Mouse (Mus musculus) embryonic facial prominence, embryonic 13.5 days (tissue): ENCODE measurements around the gene C130050O18Rik. TPM values are rescaled to one million over a fixed set of nuclear protein-coding genes. Genes with fewer than 3 reads are reported as not detected.
"Not testable (repeated sequence)": the region's sequence is repeated elsewhere in the genome, so short reads cannot be mapped to it uniquely, and the experiment has no call there.

Source experiments
- ATAC-seq: fragments of 200-750 bp; cut with Nextera tagmentation; 2 replicates; pipeline ENCODE4 v1.8.0; 2017; ENCODE audit warnings: low read depth; ENCODE audit not compliant: insufficient number of reproducible peaks, insufficient read depth, low FRiP score, low TSS enrichment
- H3K27ac ChIP-seq: fragments of 300-500 bp; sonication (generic); 2 replicates; pipeline ENCODE4 v1.5.1; 2015; ENCODE audit warnings: moderate library complexity, mild to moderate bottlenecking, inconsistent platforms
- H3K27me3 ChIP-seq: fragments of 300-500 bp; sonication (generic); 2 replicates; pipeline ENCODE4 v1.6.1; 2015; ENCODE audit warnings: mild to moderate bottlenecking, inconsistent platforms
- H3K36me3 ChIP-seq: fragments of 300-500 bp; sonication (generic); 2 replicates; pipeline ENCODE4 v1.6.1; 2015; ENCODE audit warnings: mild to moderate bottlenecking, inconsistent platforms
- H3K4me1 ChIP-seq: fragments of 300-500 bp; sonication (generic); 2 replicates; pipeline ENCODE4 v1.6.1; 2015; ENCODE audit warnings: inconsistent platforms
- H3K4me2 ChIP-seq: fragments of 300-500 bp; sonication (generic); 2 replicates; pipeline ENCODE4 v1.6.1; 2015; ENCODE audit warnings: moderate library complexity, mild to moderate bottlenecking, inconsistent platforms
- H3K4me3 ChIP-seq: fragments of 300-500 bp; sonication (generic); 2 replicates; pipeline ENCODE4 v1.5.1; 2015; ENCODE audit warnings: mild to moderate bottlenecking, inconsistent platforms
- H3K9ac ChIP-seq: fragments of 300-500 bp; sonication (generic); 2 replicates; pipeline ENCODE4 v1.6.1; 2015; ENCODE audit warnings: mild to moderate bottlenecking, inconsistent platforms
- H3K9me3 ChIP-seq: fragments of 300-500 bp; sonication (generic); 2 replicates; pipeline ENCODE4 v1.6.1; 2016; ENCODE audit warnings: inconsistent platforms
- WGBS: fragments of 180-500 bp; shearing (Covaris S2); methylation state at CpG from one replicate; pipeline ENCODE4 v1.1.7; 2015; ENCODE audit warnings: mixed read lengths; 5-methylcytosine and 5-hydroxymethylcytosine counted together
- polyA plus RNA-seq: library from polyadenylated mRNA; unstranded; fragments of >200 nt; fragmentation: Nextera tagmentation; extraction: Ambion mirVana; gene quantifications from 2 replicates; pipeline ENCODE4 v1.2.1, GENCODE M21; 2015

Gene C130050O18Rik
- polyA plus RNA-seq, 1 experiment from 2014 or later = 3.1 TPM

- Histone ChIP-seq H3K4me3 (no peak overlapping the region), H3K27ac (0 out of 2 replicates have a peak overlapping the region, but pooled peaks have one; percentile 53), H3K36me3 (no peaks in the 10 kb centered on the region), H3K9ac (peak overlapping the region; percentile 22), H3K4me1 (peaks cover 49% of the 10 kb centered on the region), H3K9me3 (no peaks in the 10 kb centered on the region), H3K27me3 (no peaks in the 10 kb centered on the region), H3K4me2 (no peak overlapping the region)
- ATAC-seq = no peak
- WGBS = 77% methylated on average over 18 of the region's 18 CpGs
Observed at GRCm38 (mm10) chr5:139381586-139382513, 23.2 kb upstream of the C130050O18Rik start.

DNA sequence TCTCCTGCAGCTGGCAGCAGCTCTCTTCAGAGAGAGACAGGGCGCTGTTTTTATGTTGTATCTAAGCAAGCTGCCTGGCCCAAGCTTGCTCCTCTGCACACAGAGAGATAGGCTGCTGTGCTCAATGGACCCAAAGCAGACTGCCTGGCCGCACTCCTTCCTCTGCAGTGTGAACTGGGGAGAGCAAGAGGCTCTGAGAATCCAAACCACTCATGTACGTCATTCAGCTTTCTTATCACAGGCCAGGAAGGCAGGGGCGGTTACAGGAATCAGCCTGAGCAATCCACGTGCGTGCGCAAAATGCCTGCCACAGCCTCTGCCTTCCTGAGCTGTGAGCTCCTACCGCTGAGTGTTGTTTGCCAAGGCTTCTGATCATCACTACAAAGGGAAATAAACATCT lies 22.3 kb upstream of the C130050O18Rik start:
- ATAC-seq = no peak
- no peak overlapping the region for H3K4me3 ChIP-seq
- peaks cover 43% of the 10 kb centered on the region for H3K4me1 ChIP-seq
- 0 out of 2 replicates have a peak overlapping the region, but pooled peaks have one; percentile 53 for H3K27ac ChIP-seq
- 79% methylated on average over 8 of the region's 8 CpGs for WGBS
- no peaks in the 10 kb centered on the region for H3K27me3 ChIP-seq
- no peak overlapping the region; the same call in 1 of the 2 replicates for H3K4me2 ChIP-seq
- no peaks in the 10 kb centered on the region for H3K36me3 ChIP-seq
- no peaks in the 10 kb centered on the region for H3K9me3 ChIP-seq
- H3K9ac ChIP-seq = no peak overlapping the region; the same call in 1 of the 2 replicates

DNA sequence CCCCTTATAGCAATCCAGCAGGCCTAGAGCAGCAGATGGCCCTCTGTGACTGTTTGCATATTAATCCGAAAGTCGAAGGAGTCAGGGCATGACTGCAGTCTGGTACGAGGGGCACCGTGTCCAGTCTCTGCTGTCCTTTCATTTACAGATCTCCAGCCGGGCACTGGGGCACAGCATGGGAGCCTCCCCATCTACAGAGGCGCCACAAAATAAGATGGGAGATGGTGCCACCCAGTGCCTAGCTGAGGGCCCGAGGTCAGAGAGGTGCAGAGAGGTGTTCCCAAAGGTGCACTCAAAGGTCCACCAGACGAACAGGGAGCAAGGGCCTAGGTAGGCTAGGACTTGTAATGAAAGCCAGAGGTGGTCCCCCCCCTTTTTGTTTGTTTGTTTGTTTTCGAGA lies 21.8 kb upstream of the C130050O18Rik start:
- no peaks in the 10 kb centered on the region for H3K27me3 ChIP-seq
- no peaks in the 10 kb centered on the region for H3K36me3 ChIP-seq
- WGBS = 86% methylated on average over 9 of the region's 9 CpGs
- no peak overlapping the region for H3K4me3 ChIP-seq
- H3K27ac ChIP-seq = no peak overlapping the region
- no peak overlapping the region; the same call in 1 of the 2 replicates for H3K4me2 ChIP-seq
- ATAC-seq = no peak
- no peaks in the 10 kb centered on the region for H3K9me3 ChIP-seq
- H3K4me1 ChIP-seq = peaks cover 43% of the 10 kb centered on the region
- no peak overlapping the region for H3K9ac ChIP-seq

- H3K9me3 ChIP-seq = no peaks in the 10 kb centered on the region
- no peak overlapping the region for H3K4me2 ChIP-seq
- WGBS = 76% methylated on average over 10 of the region's 10 CpGs
- no peak overlapping the region for H3K27ac ChIP-seq
- ATAC-seq = no peak
- no peak overlapping the region for H3K4me3 ChIP-seq
- H3K4me1 ChIP-seq = peaks cover 43% of the 10 kb centered on the region
- no peaks in the 10 kb centered on the region for H3K36me3 ChIP-seq
- no peak overlapping the region for H3K9ac ChIP-seq
- no peaks in the 10 kb centered on the region for H3K27me3 ChIP-seq
Observed at GRCm38 (mm10) chr5:139384531-139384930, 20.5 kb upstream of the C130050O18Rik start.

GRCm38 (mm10) chr5:139386047-139386446 lies 19.0 kb upstream of the C130050O18Rik start:
- WGBS = 90% methylated on average over 5 of the region's 5 CpGs
- Histone ChIP-seq H3K27ac (no peak overlapping the region), H3K4me3 (no peak overlapping the region), H3K4me1 (peaks cover 40% of the 10 kb centered on the region), H3K9ac (no peak overlapping the region), H3K36me3 (no peaks in the 10 kb centered on the region), H3K4me2 (no peak overlapping the region), H3K27me3 (no peaks in the 10 kb centered on the region), H3K9me3 (no peaks in the 10 kb centered on the region)
- ATAC-seq = no peak

DNA sequence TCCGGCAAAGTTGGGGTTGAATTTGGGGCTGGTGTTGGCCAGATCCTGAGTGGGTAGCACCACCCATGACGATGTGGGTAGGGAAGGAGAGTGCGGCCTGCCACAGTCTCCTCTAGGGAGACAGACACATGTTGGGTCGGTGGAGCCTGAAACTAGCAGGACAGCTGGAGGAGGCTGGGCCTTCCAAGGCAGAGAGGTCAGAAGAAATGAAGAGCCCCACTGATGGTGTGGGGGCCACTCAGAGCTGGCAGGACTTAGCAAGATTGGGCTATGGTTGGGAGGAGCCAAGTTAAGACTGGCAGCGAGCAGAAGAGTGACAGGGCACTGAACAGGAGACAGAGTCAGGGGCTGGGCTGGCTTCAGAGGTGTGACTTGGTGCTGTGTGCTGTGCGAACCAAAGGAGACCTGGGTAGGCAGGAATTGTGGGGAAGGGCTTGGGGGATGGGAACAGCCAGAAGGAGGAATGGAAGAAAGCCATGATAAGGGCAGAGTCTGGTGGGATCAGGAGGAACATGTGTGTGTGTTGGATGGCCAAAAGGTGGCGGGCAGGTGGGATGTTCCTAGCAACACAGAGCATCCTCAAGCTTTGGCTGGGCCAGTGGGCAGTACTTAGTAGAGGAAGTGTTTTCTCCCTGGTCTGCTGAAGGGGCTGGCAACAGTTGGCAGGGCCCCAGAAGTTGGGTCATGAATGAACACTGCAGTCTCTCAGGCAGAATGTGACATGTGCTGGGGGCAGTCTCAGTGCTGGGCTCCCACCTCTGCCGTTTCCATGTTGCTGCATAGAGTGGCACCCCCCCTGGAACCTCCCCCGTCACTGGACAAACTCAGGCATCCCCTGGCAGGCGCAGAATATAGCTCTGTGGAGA lies 17.5 kb upstream of the C130050O18Rik start:
- H3K9ac ChIP-seq = no peak overlapping the region
- peaks cover 38% of the 10 kb centered on the region for H3K4me1 ChIP-seq
- H3K4me2 ChIP-seq = no peak overlapping the region

GRCm38 (mm10) chr5:139388195-139388570 lies 16.9 kb upstream of the C130050O18Rik start:
- H3K27me3 ChIP-seq = no peaks in the 10 kb centered on the region
- ATAC-seq = no peak
- H3K27ac ChIP-seq = peak overlapping the region; percentile 62
- no peak overlapping the region for H3K9ac ChIP-seq
- 79% methylated on average over 4 of the region's 4 CpGs for WGBS
- H3K4me2 ChIP-seq = no peak overlapping the region
- no peaks in the 10 kb centered on the region for H3K9me3 ChIP-seq
- H3K36me3 ChIP-seq = no peaks in the 10 kb centered on the region
- H3K4me3 ChIP-seq = no peak overlapping the region
- peaks cover 38% of the 10 kb centered on the region for H3K4me1 ChIP-seq

More for the DNA sequence above, 17.5 kb upstream of the C130050O18Rik start:
- WGBS = 83% methylated on average over 10 of the region's 10 CpGs
- H3K36me3 ChIP-seq = no peaks in the 10 kb centered on the region
- no peak overlapping the region for H3K4me3 ChIP-seq
- H3K27ac ChIP-seq = peak overlapping the region; percentile 62
- no peaks in the 10 kb centered on the region for H3K9me3 ChIP-seq
- H3K27me3 ChIP-seq = no peaks in the 10 kb centered on the region
- no peak for ATAC-seq

DNA sequence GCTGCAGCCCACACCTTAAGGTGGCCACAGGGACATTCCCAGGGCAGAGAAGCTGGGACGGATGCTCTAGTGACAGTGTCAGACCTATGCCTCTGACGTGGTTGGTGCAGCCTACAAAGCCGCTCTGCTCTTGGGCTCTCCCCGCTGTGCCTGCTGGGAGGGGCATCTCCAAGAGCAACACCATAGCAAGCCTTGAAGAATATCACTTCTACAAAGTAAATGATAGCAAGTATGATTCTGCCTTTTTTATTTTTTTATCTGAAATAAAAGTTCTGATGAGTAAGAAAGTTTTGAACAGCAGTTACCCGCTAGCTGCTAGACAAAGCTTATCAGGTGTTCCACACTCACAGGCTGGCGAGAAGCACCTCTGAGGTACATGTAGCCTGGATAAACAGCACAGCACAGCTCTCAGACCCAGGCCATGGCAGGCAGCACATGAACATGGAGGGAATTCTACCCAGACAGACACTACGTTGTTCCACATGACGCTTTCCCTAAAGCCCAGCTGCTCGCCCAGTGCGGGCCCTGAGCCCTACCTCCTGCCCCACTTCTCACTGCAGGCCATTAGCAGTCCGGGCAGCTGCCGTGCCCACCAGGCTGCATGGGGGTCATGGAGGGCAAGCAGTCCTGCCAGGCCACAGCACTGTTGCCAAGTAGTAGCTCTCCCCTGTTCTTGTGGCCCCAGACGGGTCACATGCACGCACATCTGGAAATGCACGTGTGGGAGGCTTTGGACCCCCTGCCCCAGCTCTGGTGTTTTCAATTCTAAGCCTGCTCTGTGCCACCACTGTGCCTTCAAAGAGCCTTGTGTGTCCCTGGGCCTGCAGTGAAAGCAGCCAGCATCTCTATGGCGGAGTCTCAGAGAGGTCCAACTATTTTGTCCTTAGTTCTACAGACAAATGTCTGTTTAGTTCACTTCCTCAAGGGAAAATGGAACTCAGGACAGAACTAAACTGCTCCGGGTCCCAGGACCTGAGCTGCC lies 16.1 kb upstream of the C130050O18Rik start:
- ATAC-seq = no peak
- Histone ChIP-seq H3K4me1 (peaks cover 38% of the 10 kb centered on the region), H3K9me3 (no peaks in the 10 kb centered on the region), H3K36me3 (no peaks in the 10 kb centered on the region), H3K27me3 (no peaks in the 10 kb centered on the region), H3K27ac (peak overlapping the region; percentile 85), H3K4me3 (no peak overlapping the region), H3K9ac (peak overlapping the region; percentile 46; the same call in 1 of the 2 replicates), H3K4me2 (no peak overlapping the region)
- WGBS = 65% methylated on average over 17 of the region's 17 CpGs

DNA sequence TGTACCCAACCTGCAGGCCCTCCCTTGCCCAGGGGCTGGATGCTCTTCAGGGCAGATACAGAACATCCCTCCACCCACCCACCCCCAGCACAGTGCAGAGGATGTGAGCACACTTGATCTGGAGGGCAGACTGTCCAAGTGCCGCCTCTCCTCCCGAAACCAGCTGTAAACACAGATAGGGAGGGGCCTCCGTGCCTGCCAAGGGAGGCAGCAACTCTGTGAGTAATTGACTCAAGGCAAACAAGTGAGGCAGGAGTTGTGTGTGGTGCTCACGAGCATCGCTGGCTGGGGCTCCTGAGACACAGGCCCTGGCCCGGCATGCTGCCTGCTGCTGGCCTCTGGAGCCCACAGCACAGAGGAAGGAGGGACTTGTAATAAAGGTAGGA lies 15.4 kb upstream of the C130050O18Rik start:
- peak overlapping the region; percentile 85 for H3K27ac ChIP-seq
- H3K27me3 ChIP-seq = no peaks in the 10 kb centered on the region
- 17% methylated on average over 6 of the region's 6 CpGs for WGBS
- no peak overlapping the region for H3K4me2 ChIP-seq
- H3K4me1 ChIP-seq = peaks cover 41% of the 10 kb centered on the region
- H3K9me3 ChIP-seq = no peaks in the 10 kb centered on the region
- no peak for ATAC-seq
- H3K36me3 ChIP-seq = no peaks in the 10 kb centered on the region
- peak overlapping the region; percentile 46; the same call in 1 of the 2 replicates for H3K9ac ChIP-seq
- H3K4me3 ChIP-seq = no peak overlapping the region

DNA sequence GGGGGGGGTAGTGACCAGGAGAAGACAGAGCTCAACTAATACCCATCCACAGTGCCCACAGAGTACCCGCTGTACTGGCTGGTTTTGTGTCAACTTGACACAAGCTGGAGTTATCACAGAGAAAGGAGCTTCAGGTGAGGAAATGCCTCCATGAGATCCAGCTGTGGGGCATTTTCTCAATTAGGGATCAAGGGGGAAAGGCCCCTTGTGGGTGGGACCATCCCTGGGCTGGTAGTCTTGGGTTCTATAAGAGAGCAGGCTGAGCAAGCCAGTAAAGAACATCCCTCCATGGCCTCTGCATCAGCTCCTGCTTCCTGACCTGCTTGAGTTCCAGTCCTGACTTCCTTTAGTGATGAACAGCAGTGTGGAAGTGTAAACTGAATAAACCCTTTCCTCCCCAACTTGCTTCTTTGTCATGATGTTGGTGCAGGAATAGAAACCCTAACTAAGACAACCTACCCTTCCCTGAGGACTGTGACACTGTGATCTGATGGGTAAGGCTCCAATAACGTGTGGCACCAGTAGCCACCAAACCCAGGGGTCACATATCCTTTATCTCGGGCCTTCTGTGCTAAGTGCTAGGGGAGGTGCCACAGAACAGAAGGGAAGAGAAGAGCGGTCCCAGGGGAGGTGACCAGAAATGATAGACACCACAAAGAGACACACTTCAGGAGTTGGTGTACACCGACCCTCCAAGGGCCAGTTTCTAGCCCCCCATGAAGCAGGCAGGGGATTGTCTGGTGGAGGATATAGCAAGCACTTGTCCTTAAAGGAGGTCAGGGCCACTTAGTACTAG lies 14.6 kb upstream of the C130050O18Rik start:
- not testable (repeated sequence) for H3K36me3 ChIP-seq, H3K4me3 ChIP-seq, ATAC-seq, H3K27me3 ChIP-seq, H3K9me3 ChIP-seq, H3K4me2 ChIP-seq
- 70% methylated on average over 5 of the region's 5 CpGs for whole genome bisulfite sequencing
- Histone ChIP-seq H3K4me1 (peaks cover 45% of the 10 kb centered on the region), H3K27ac (peak overlapping the region; percentile 85; the same call in 1 of the 2 replicates), H3K9ac (0 out of 2 replicates have a peak overlapping the region, but pooled peaks have one; percentile 27)
